Mouse (Mus musculus) lung, adult 2 months (tissue): ENCODE measurements around the gene Grrp1.

Source experiments
- CTCF ChIP-seq: fragments of 200-500 bp; IDR thresholded peaks from 2 replicates; pipeline ENCODE4 v1.5.1; 2011; ENCODE audit warnings: mild to moderate bottlenecking, low read length, control low read depth; ENCODE audit not compliant: insufficient read depth
- POLR2A ChIP-seq: fragments of 200-500 bp; IDR thresholded peaks from 2 replicates; pipeline ENCODE4 v1.6.1; 2011; ENCODE audit warnings: low read depth, mild to moderate bottlenecking, control low read depth, low read length, borderline replicate concordance; ENCODE audit errors: extremely low read depth

- TF ChIP-seq POLR2A (no peak), CTCF (no peak)
Observed at GRCm38 (mm10) chr4:134265860-134266585, 12.1 kb upstream of the Grrp1 start.
